Mouse (Mus musculus) kidney, postnatal 14 days (tissue): ENCODE measurements around the gene Znhit3.

ENCODE experiments used
- DNase-seq: peaks from one replicate; pipeline ENCODE4 v3.0.0; 2022; ENCODE audit warnings: mixed read lengths

Znhit3 gene

DNA sequence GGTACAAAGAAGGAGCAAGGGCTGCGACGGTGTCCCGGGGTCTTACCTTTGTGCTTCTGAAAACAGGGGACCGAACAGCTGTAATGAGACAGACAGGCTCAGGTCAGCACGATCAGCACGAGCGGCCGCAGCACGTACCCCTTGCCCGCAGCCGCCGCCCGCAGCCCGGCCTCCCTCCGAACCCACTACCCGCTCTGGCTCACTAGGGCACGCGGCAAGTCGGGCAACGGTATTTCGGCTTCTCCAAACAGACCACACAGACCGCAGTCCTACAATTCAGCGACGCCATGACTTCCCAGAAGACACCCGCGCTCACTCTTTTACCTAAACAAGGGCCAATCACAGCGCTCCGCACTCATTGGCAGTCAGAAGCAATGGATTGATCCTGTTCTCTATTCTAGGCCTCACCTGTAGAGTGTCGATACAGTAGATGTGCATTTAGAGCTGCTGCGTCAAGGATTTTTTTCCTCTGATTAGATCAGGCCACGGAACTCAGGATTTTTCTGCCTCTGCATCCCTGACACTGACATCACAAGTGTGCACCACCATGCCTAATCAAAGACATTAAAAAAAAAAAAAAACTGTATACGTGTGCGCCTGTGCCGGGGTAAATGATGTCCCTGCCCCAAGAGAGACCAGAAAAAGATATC is at the start of gene Znhit3:
Znhit3 (minus strand) TSS at position 314 of the 650 bp plus-strand sequence.
- peak; percentile 92 for DNase-seq

GRCm38 (mm10) chr11:84963556-84963955 is 47.4 kb upstream of the Znhit3 start:
- peak; percentile 34 for DNase-seq

- no peak for DNase-seq
Observed at GRCm38 (mm10) chr11:84962536-84962935, 46.4 kb upstream of the Znhit3 start.

DNA sequence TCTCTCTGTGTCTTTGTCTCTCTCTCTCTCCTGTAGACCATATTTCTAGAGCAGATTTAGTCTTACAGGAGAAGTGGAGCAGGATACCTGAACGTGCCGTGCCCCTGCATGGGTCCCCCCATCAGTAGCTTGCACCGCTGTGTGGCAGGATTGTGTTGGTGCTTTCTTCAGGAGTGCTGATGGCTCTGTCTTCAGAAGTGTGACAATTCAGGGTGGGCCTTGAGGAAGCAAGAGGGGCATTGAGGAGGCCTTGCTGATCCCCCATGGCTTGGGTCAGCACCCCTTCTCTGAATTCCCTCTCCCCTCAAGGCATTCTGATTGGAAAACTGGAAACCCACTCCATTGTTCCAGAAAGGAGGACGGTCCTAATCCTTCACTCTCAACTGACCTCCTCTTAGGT is 45.4 kb upstream of the Znhit3 start:
- no peak for DNase-seq

- no peak for DNase-seq
Observed at GRCm38 (mm10) chr11:84960780-84961179, 44.6 kb upstream of the Znhit3 start.

GRCm38 (mm10) chr11:84960291-84960690 is 44.1 kb upstream of the Znhit3 start:
- DNase-seq = no peak

GRCm38 (mm10) chr11:84959701-84960181 is 43.6 kb upstream of the Znhit3 start:
- DNase-seq = peak; percentile 81

DNA sequence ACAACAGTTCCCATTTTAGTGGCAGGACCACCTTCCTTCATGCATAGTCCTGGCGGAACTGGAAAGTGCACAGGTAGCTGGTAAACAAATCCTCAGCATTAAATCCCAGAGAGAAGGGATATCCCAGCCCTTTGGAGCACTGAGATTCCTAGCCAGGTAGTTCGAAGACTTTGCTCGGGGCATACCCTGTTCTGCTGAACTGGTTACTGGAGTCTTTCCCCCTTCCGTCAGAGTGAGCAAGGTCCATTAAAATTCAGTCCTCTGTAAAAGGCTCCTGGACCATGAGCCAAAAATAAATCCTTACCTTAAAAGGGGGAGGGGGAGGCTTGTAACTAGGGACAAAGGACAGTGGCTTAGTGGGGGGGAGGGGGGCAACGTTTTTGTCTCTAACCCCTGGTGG is 43.0 kb upstream of the Znhit3 start:
- DNase-seq = peak; percentile 46

DNA sequence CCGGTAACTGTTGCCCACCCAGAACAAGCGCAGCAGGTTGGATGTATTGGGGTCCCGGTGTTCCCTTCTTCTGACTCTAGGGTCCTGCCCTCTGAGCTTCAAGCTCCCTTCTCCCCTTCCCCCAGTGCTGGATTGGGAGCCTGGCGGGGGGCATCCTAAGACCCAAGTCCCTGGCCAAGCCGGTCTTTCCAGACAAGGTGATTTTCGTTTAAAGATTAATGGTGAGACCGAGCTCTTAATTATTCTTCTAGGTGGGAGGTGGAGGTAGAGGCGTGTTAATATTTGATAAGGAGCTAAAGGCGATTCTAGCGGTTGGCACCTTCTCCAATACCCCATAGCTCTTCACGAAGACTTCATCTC is 42.1 kb upstream of the Znhit3 start:
- peak; percentile 51 for DNase-seq

- peak; percentile 35 for DNase-seq
Observed at GRCm38 (mm10) chr11:84957591-84958270, 41.6 kb upstream of the Znhit3 start, which contains the start of gene Car4. Gene Car4, plus strand, starts transcription at chr11:84957786.

DNA sequence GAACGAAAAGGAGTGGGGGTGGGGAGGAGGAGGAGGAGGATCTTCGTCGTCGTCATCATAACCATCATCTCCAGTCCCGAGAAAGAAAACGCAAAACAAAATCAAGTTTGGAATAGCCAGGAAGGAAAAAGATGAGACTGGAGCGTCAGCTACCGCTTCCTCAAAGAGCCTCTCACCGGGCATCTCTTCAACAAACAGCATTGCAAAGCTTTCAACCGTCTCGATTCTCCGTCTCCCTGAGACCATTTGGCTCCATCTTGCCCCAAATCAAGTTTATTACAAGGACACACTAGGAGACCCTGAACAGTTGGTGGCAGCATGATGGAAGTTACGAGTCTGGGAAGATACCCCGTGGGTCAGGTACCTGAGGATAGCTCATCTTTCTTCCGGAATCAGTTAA is 41.0 kb upstream of the Znhit3 start:
- no peak for DNase-seq

DNA sequence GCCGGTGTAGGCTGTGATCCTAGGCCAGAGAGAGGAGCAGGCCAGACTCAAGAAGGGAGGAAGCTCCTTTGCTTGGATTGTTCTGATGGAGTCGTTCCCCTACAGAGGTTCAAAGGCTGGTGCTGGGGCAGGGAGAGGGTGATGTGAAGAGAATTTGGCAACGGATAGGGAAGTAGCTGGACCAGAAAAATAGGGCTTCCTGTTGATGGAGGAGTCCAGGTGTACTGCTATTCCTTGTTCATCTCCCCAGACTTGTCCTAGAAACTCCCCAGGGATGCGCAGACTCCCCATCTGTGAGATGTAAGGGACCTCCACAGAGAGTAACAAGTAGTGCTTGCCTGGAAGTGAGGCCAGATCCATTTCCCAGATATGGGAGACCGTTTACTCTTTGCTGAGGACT is 40.2 kb upstream of the Znhit3 start:
- no peak for DNase-seq

DNA sequence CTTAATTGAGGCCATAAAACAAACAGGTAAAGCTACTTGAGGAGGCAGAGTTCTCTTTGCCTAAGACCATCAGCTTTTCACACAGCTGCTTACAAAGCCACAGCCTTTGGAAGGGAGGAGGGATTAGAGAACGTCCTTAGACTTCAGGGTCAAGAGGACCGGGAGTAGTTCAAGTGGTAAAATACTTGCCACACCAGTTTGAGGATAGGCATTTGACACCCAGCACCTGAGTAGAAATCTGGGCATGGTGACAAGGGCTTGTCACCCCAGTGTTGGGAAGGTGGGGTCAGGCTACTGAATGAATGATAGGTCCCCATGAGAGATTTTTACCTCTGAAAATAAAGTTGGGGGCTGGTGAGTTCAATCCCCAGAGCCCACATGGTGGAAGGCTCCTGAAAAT is 36.4 kb upstream of the Znhit3 start:
- no peak for DNase-seq

GRCm38 (mm10) chr11:84948526-84948925 is 32.4 kb upstream of the Znhit3 start:
- peak; percentile 71 for DNase-seq

DNA sequence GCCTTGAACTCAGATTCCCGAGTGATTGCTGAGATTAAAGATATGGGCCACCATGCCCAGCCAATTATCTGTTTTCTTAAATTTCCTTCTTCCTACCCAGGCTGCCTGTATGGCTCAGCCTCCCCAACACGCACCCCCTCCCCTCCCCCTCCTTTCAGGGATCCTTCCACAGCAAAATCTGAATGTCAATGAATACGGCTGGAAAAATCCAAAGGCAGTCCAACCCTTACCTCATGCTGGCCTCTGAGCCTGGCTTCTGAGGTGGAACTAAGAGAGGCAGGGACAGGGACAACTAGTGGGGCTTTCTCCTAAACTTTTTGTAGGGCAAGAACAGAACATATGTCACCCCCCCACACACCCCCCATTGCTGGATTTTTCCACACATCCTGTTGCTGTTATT is 31.9 kb upstream of the Znhit3 start:
- DNase-seq = no peak

DNA sequence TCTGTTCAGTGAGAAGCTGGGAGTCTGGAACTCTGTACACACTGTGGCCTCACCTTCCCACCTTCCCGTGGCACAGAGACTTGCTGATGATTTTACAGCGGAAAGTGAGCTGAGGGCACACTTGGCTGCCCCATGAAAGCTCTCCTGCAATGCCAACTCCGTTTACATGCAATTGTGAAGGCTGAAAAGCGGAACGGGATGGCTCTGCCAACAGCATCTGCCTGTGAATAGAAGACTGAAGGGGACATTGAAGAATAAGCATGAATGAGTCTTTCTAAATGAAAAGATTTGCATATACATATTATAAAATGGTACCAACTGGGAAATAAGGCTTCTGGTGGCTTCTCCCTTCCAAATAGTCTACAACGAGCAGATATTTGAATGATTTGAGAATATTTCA is 31.0 kb upstream of the Znhit3 start:
- no peak for DNase-seq

DNA sequence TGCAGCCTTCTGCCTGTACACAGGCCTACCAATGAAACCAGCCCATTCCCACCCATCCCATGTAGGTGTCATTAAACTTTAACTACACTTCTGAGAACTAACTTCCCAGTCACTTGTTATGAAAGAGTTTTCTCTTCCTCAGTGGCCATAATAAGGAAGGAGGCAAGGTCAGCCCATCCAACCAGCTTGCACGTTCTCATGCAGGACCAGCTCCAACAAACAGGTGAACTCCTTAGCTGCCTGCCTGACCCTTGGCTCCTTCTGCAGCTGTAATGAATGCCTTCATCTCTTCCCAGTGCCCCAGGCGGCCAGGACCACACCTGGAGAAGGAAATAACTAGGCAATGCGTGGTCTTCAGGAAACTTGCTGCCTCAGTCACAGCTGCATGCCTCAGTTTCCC is 29.7 kb upstream of the Znhit3 start:
- peak; percentile 39 for DNase-seq

- DNase-seq = no peak
Observed at GRCm38 (mm10) chr11:84944639-84945435, 28.7 kb upstream of the Znhit3 start.

GRCm38 (mm10) chr11:84943948-84944347 is 27.8 kb upstream of the Znhit3 start:
- DNase-seq = peak; percentile 79

DNA sequence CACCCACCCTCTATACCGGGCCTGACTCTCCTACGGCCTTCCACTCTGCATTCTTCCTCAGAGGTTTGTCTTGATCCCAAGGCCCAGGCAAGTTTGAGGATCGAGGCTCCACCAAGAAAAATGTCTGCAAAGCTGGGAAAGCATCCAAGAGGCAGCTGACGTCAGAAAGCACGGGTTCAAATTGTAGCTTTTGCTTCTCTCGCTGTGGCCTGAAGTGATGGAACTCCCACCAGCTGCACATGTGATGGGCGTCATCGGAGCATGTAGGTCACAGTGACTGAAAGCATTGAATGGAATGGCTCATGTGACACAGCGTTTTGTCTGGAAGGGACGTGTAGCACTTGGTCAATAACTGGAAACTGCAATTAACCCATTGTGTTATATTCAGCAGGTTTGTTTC is 24.0 kb upstream of the Znhit3 start:
- DNase-seq = no peak

- no peak for DNase-seq
Observed at GRCm38 (mm10) chr11:84939508-84940053, 23.4 kb upstream of the Znhit3 start.

- DNase-seq = no peak
Observed at GRCm38 (mm10) chr11:84932261-84932660, 16.1 kb upstream of the Znhit3 start.

- DNase-seq = no peak
Observed at GRCm38 (mm10) chr11:84920981-84921380, 4.8 kb upstream of the Znhit3 start.
